Mouse (Mus musculus) midbrain, embryonic 15.5 days (tissue): ENCODE results near the gene Slc24a3. TPM values are rescaled to one million over a fixed set of nuclear protein-coding genes. Genes with fewer than 3 reads are reported as not detected.

Experiments used
- ATAC-seq: fragments of 200-750 bp; cut with Nextera tagmentation; replicated peaks from 2 replicates; pipeline ENCODE4 v1.8.0; 2017; ENCODE audit warnings: moderate TSS enrichment
- H3K27ac ChIP-seq: fragments of 300-500 bp; sonication (generic); 2 replicates; pipeline ENCODE4 v1.5.1; 2015; ENCODE audit warnings: mild to moderate bottlenecking, inconsistent platforms
- H3K27me3 ChIP-seq: fragments of 300-500 bp; sonication (generic); replicated peaks from 2 replicates; pipeline ENCODE4 v1.6.1; 2015; ENCODE audit warnings: inconsistent platforms
- H3K36me3 ChIP-seq: fragments of 300-500 bp; sonication (generic); replicated peaks from 2 replicates; pipeline ENCODE4 v1.6.1; 2015; ENCODE audit warnings: inconsistent platforms
- H3K4me1 ChIP-seq: fragments of 300-500 bp; sonication (generic); 2 replicates; pipeline ENCODE4 v1.6.1; 2015; ENCODE audit warnings: inconsistent platforms
- H3K4me2 ChIP-seq: fragments of 300-500 bp; sonication (generic); 2 replicates; pipeline ENCODE4 v1.6.1; 2015; ENCODE audit warnings: inconsistent platforms, mild to moderate bottlenecking, moderate library complexity
- H3K4me3 ChIP-seq: fragments of 300-500 bp; sonication (generic); 2 replicates; pipeline ENCODE4 v1.5.1; 2015; ENCODE audit warnings: mild to moderate bottlenecking, inconsistent platforms
- H3K9ac ChIP-seq: fragments of 300-500 bp; sonication (generic); 2 replicates; pipeline ENCODE4 v1.6.1; 2015; ENCODE audit warnings: mild to moderate bottlenecking, inconsistent platforms
- H3K9me3 ChIP-seq: fragments of 300-500 bp; sonication (generic); 2 replicates; pipeline ENCODE4 v1.6.1; 2016; ENCODE audit warnings: inconsistent platforms
- WGBS: fragments of 180-500 bp; shearing (Covaris S2); methylation state at CpG from one replicate; pipeline ENCODE4 v1.1.7; 2015; ENCODE audit warnings: mixed read lengths; 5-methylcytosine and 5-hydroxymethylcytosine counted together
- polyA plus RNA-seq: library from polyadenylated mRNA; unstranded; fragments of >200 nt; fragmentation: Nextera tagmentation; extraction: Ambion mirVana; gene quantifications from 2 replicates; pipeline ENCODE4 v1.2.1, GENCODE M21; 2015

Gene Slc24a3
- polyA plus RNA-seq, 1 experiment from 2014 or later: 17.4 TPM

- H3K4me1 ChIP-seq: no peaks in the 10 kb centered on the region
- H3K9me3 ChIP-seq: no peaks in the 10 kb centered on the region
- H3K27ac ChIP-seq: no peak overlapping the region
- WGBS: 90% methylated on average over 1 of the region's 1 CpGs
- no peaks in the 10 kb centered on the region for H3K36me3 ChIP-seq
- H3K27me3 ChIP-seq: no peaks in the 10 kb centered on the region
- H3K4me3 ChIP-seq: no peak overlapping the region
- no peak overlapping the region for H3K4me2 ChIP-seq
- ATAC-seq: no peak
- no peak overlapping the region for H3K9ac ChIP-seq
Measured at GRCm38 (mm10) chr2:145434068-145434467, 266.5 kb downstream of the Slc24a3 start.

DNA sequence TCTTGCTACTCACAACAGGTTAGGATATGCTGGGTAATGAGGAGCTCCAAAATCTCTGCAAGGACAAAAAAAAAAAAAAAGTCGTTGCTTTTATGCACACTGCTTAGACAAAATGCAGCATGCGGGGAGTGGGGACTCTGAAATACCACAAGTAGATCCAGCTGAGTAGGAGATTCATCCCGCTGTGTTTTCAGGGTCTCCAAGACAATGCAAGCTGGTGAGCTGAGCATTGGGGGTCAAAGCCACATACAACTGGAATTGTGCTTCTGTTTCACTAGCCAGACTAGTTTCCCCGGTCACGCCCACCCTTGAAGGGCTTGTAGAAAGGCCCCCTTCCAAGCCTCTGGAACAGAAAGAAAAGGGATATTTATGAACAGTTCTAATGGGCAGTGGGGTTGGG, 270.8 kb downstream of the Slc24a3 start:
- no peaks in the 10 kb centered on the region for H3K9me3 ChIP-seq
- H3K4me2 ChIP-seq: no peak overlapping the region
- no peaks in the 10 kb centered on the region for H3K36me3 ChIP-seq
- WGBS: 48% methylated on average over 5 of the region's 5 CpGs
- H3K9ac ChIP-seq: no peak overlapping the region
- no peak overlapping the region for H3K4me3 ChIP-seq
- no peaks in the 10 kb centered on the region for H3K27me3 ChIP-seq
- no peak overlapping the region for H3K27ac ChIP-seq
- H3K4me1 ChIP-seq: no peaks in the 10 kb centered on the region
- ATAC-seq: no peak

DNA sequence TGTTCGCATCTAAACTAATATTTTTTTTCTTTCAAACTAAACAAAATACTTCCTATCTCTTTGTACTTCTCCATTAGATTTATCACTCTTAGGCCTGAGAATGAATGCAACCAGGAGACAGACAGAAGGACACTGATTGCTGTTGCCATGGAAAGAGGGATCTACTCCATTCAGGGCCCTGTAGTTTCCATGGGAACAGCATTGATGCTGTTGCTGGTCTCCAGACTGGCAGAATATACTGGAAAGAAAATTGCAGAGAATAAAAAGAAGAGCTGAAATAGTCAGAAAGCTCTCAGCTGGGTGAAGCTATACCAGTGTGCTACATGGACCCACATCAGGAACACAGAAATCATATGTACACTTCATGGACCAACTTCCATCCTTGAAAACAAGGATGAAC, 272.2 kb downstream of the Slc24a3 start:
- no peaks in the 10 kb centered on the region for H3K36me3 ChIP-seq
- no peaks in the 10 kb centered on the region for H3K9me3 ChIP-seq
- H3K27me3 ChIP-seq: no peaks in the 10 kb centered on the region
- no peak overlapping the region for H3K4me3 ChIP-seq
- no peak overlapping the region for H3K27ac ChIP-seq
- WGBS: 96% methylated on average over 1 of the region's 1 CpGs
- ATAC-seq: no peak
- H3K4me1 ChIP-seq: no peaks in the 10 kb centered on the region
- no peak overlapping the region for H3K9ac ChIP-seq
- H3K4me2 ChIP-seq: no peak overlapping the region

DNA sequence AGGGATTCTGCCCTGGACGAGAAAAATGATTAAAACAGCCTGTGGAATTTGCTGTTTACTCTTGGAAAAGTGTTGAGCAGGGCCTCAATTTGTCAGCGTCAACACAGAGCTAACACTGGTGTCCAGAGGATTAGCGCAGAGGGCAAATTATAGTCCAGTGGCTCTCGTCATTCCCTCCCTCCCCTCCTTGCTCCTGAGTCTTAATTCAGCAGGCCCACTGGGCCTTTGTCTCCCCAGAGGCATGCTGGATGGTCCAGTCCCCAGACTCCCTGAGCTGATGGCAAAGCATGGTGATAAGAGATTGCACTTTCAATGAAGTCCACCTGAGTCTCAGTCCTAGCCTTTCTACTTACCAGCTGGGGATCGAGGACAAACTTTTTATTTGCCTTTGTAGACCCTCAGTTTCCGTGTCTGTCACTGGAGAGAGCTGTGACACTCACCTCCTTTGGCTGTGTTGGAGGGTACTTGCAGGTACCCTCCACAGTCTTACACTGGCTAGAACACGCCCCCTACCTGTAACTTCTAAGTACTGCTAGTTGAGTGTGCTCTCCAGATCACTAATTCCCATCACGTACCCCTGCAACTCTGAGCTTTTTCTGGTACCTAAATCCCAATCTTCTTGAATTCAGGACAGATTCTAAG, 289.7 kb downstream of the Slc24a3 start:
- no peaks in the 10 kb centered on the region for H3K27me3 ChIP-seq
- no peak overlapping the region for H3K27ac ChIP-seq
- no peak overlapping the region for H3K9ac ChIP-seq
- H3K9me3 ChIP-seq: no peaks in the 10 kb centered on the region
- H3K4me2 ChIP-seq: no peak overlapping the region
- WGBS: 43% methylated on average over 8 of the region's 8 CpGs
- no peaks in the 10 kb centered on the region for H3K36me3 ChIP-seq
- peaks cover 4% of the 10 kb centered on the region for H3K4me1 ChIP-seq
- ATAC-seq: no peak
- H3K4me3 ChIP-seq: no peak overlapping the region

DNA sequence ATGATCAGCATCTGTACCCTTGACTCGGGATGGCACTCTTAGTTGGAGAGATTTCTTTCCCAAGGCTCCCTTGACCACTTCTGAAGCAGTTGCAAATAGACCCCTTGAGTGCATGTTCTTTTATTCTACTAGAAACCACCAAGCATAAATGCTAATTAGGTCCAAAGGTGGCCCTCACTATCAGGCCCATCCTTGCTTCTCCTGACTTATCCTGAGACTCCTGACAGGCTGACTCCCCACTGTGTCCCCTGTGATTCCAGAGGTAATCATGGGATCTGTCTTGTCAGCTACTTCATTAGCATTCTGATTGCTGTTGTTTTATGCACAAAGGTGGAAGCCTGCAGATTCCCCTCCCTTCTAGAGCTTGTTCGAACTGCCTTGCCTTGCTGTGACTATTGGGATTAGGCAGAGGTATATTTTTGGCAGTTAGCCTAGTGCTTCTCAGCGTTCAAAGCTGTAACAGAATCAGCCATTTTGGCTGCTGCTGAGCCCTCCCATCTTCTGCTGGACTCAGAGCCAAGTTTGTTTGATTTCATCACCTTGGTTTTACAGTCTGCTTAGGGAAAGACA, 293.4 kb downstream of the Slc24a3 start:
- Histone ChIP-seq H3K4me3 (no peak overlapping the region), H3K27me3 (no peaks in the 10 kb centered on the region), H3K9me3 (no peaks in the 10 kb centered on the region), H3K36me3 (no peaks in the 10 kb centered on the region), H3K27ac (peak overlapping the region; percentile 25; the same call in 1 of the 2 replicates), H3K9ac (no peak overlapping the region), H3K4me1 (peaks cover 4% of the 10 kb centered on the region), H3K4me2 (no peak overlapping the region)
- WGBS: 41% methylated on average over 3 of the region's 3 CpGs
- no peak; the same call in 1 of the 2 replicates for ATAC-seq

DNA sequence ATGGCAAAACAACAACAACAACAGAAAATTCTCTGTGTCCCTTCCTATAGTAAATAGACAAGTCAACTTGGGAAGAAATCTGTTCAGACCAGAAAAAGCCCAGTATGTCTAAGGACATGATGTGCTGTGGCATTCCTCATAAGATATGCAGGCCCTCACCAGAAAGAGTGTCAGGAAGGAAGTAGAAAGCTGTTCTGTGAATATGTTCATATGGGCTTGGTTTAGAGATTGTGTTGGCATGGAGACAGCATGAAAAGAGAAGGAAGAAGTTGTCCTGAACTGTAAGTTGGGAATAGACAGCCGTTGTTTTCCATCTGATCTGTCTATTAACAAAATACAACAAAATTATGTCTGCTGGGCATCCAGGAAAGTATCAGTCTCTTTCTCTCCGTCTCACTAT, 294.7 kb downstream of the Slc24a3 start:
- no peak overlapping the region for H3K27ac ChIP-seq
- ATAC-seq: no peak
- 89% methylated on average over 2 of the region's 2 CpGs for WGBS

DNA sequence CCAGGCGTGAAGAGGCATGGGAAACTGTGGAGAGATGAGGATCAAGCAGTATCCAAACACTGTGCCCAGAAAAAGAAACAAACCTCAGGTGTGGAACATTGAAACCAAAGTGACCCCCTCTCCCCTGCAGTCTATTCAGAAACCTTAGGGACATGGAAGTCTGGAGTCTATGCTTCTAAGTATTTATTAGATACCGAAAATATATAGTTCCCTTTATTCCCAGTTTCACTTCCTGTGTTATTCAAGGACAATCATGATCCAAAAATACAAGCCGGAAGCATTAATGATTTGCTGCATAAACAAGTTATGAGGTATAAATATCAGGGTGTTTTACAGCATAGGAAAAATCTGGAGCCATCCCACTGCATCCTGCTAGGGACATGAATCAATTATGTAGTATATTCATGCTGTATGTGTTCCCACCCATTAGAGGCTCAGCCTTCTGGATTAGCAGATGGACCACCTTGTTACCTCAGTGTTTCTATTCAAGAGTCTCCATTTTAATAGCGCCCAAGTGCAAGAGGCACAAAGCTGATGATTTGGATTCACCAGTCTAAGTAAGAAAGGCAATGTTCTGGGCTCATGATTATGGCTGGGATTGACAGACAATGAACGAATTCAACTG, 301.3 kb downstream of the Slc24a3 start:
- no peaks in the 10 kb centered on the region for H3K27me3 ChIP-seq
- no peaks in the 10 kb centered on the region for H3K4me1 ChIP-seq
- WGBS: 93% methylated on average over 5 of the region's 5 CpGs
- no peak overlapping the region for H3K4me3 ChIP-seq
- no peak overlapping the region for H3K9ac ChIP-seq
- no peak for ATAC-seq
- H3K9me3 ChIP-seq: no peaks in the 10 kb centered on the region
- no peak overlapping the region for H3K27ac ChIP-seq
- H3K4me2 ChIP-seq: no peak overlapping the region
- no peaks in the 10 kb centered on the region for H3K36me3 ChIP-seq

More for the DNA sequence above, 294.7 kb downstream of the Slc24a3 start:
- Histone ChIP-seq H3K4me1 (peaks cover 4% of the 10 kb centered on the region), H3K36me3 (no peaks in the 10 kb centered on the region), H3K9ac (no peak overlapping the region), H3K4me2 (no peak overlapping the region), H3K9me3 (no peaks in the 10 kb centered on the region), H3K27me3 (no peaks in the 10 kb centered on the region), H3K4me3 (no peak overlapping the region)

DNA sequence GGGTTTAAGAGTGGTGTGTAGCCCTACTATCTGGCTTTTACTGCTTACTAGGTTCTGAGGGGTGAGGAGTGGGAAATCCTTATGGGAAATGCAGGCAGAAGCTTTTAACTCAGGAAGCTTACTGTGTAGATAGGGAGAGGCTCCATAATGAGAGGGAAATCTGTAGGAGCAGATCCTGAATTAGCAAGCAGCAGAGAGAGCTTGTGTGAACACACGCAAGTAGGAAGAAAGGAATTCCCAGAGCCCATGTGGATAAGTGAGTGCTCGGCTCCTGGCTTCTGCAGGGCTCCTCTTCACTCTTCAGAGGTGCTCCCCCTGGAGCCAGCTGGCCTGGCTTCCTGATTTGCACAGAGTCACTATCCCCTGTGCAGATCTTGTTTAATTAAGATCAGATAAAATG, 309.9 kb downstream of the Slc24a3 start:
- no peak overlapping the region for H3K4me3 ChIP-seq
- H3K4me1 ChIP-seq: no peaks in the 10 kb centered on the region
- no peaks in the 10 kb centered on the region for H3K27me3 ChIP-seq
- no peak overlapping the region for H3K27ac ChIP-seq
- no peak overlapping the region for H3K4me2 ChIP-seq
- no peak overlapping the region for H3K9ac ChIP-seq
- ATAC-seq: no peak
- H3K9me3 ChIP-seq: no peaks in the 10 kb centered on the region
- WGBS: 56% methylated on average over 2 of the region's 2 CpGs
- H3K36me3 ChIP-seq: no peaks in the 10 kb centered on the region

GRCm38 (mm10) chr2:145479676-145480075, 312.1 kb downstream of the Slc24a3 start:
- no peaks in the 10 kb centered on the region for H3K9me3 ChIP-seq
- H3K36me3 ChIP-seq: no peaks in the 10 kb centered on the region
- no peak overlapping the region for H3K9ac ChIP-seq
- no peak for ATAC-seq
- H3K4me1 ChIP-seq: no peaks in the 10 kb centered on the region
- WGBS: 65% methylated on average over 2 of the region's 2 CpGs
- no peak overlapping the region for H3K27ac ChIP-seq
- H3K4me2 ChIP-seq: no peak overlapping the region
- H3K27me3 ChIP-seq: no peaks in the 10 kb centered on the region
- no peak overlapping the region for H3K4me3 ChIP-seq

DNA sequence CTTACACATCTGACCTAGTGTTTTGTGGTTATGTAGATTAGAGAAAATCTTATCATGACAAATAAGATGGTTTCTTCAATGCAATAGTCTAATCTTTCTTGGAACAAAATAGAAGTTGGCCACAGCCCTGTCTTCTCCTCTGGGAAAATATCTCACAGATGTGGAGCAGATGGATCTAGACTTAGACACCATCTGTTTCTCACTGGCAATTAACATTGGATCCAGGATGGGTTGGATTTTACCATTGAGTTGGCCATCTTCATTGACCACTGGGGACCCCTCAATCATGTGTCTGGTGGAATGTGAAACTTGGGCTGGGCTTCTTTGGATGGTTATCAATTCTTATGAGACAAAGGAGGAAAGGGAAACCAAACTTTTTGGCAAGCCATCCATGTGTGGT, 332.7 kb downstream of the Slc24a3 start:
- ATAC-seq: no peak
- no peak overlapping the region for H3K4me2 ChIP-seq

GRCm38 (mm10) chr2:145501472-145501871, 333.9 kb downstream of the Slc24a3 start:
- no peak overlapping the region for H3K9ac ChIP-seq
- H3K9me3 ChIP-seq: no peaks in the 10 kb centered on the region
- H3K4me3 ChIP-seq: no peak overlapping the region
- 83% methylated on average over 1 of the region's 1 CpGs for WGBS
- H3K4me2 ChIP-seq: no peak overlapping the region
- no peak for ATAC-seq
- no peaks in the 10 kb centered on the region for H3K4me1 ChIP-seq
- H3K36me3 ChIP-seq: no peaks in the 10 kb centered on the region
- H3K27ac ChIP-seq: no peak overlapping the region
- H3K27me3 ChIP-seq: no peaks in the 10 kb centered on the region

More for the DNA sequence above, 332.7 kb downstream of the Slc24a3 start:
- Histone ChIP-seq H3K9ac (no peak overlapping the region), H3K27ac (no peak overlapping the region), H3K27me3 (no peaks in the 10 kb centered on the region), H3K36me3 (no peaks in the 10 kb centered on the region), H3K4me1 (no peaks in the 10 kb centered on the region), H3K4me3 (no peak overlapping the region), H3K9me3 (no peaks in the 10 kb centered on the region)

DNA sequence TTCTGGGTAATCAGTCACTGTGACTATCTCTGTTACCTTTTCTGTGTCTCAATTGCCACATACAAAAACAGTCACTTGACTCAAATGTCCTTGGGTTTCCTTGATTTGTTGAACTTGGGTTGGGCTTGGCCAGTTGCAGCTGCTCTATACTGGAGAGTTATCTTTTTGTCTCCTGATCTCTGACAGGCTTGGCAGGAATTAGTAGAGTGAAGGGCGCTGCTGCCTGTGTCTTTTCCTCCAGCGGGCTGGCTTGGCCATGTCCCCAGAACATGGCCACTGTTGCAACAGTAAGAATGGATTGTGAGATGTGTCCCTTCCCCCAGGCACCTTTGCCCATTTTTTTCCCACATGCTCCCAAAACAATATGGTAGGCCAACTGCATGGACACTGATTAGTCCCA, 340.1 kb downstream of the Slc24a3 start:
- Histone ChIP-seq H3K4me2 (no peak overlapping the region), H3K27ac (no peak overlapping the region), H3K9me3 (no peaks in the 10 kb centered on the region), H3K27me3 (no peaks in the 10 kb centered on the region), H3K4me1 (no peaks in the 10 kb centered on the region), H3K9ac (no peak overlapping the region), H3K36me3 (no peaks in the 10 kb centered on the region), H3K4me3 (no peak overlapping the region)
- no peak for ATAC-seq
- 82% methylated on average over 2 of the region's 2 CpGs for WGBS
